Mouse (Mus musculus): Measurements from ENCODE around the gene Sergef. TPM values are rescaled to one million over a fixed set of nuclear protein-coding genes. Genes with fewer than 3 reads are reported as not detected.

Sergef gene
- polyA plus RNA-seq, 1 experiment from 2014 or later: 13.4 TPM

DNA sequence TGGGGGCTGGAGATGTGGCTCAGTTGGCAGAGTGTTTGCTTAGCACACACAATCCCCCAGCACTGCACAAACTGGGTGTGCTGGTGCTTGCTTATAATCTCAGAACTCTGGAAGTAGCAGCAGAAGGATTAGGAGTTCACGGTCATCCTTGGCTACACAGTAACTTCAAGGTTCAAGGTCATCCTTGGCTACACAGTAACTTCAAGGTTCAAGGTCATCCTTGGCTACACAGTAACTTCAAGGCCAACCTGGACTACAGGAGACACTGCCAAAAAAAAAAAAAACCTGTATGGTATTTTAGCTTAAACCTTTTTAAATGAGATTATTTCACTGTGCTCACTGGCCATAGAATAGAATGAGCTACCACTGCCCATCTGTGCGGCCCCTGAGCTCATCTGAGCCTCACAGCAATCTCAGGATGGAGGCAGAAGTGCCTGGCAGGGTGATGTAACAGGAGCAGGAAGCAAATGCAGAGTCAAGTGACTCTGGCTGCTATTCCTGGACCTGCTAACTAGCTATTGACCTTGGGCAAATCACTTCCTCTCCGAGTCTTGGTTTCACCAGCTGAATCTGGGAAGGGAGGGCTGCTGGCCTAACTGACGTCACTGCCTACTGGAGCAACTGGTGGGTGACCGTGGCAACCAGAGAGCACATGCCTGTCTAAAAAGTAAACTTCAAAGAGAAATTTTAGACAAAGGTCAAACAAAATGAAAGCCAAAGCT, 24.2 kb downstream of the Sergef start:
- no peak for TF ChIP-seq CTCF (IDR thresholded peaks at IDR 0.05)
- CTCF ChIA-PET: interaction anchor here (1.5 kb wide), 1 partner anchor 9 kb away, joined by 5 read pairs; no protein-coding TSS in a partner anchor
- in situ Hi-C loops (cut with MboI; ENCODE audit: low pct_unique_long_range_greater_than_20kb): no loop called here
- POLR2A ChIA-PET: no interaction called here
- DNase-seq (ENCODE audit: low read depth, low spot score) (no peak), ATAC-seq (peak; percentile 8)
- no peaks in the 10 kb centered on the region for H3K27me3 ChIP-seq

DNA sequence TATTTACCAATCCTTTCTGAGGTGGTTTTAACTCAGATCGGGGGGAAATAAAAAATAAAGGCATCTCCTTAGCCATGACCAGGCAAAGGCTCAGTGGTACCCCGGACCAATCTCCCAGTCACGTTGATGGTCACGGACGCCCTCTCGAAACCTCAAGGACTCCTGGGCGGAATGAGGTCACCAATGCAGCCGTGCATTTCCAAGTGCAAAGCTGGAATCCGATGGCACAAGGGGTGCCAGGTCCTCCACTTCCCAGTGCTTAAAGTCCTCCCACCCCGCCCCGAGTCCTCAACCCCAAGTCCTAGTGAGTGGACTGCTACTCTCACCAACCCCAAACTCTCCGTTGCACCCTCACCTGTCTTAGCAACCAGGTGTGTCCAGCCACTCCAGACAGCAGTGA, 25.3 kb downstream of the Sergef start:
- in situ Hi-C loops (cut with MboI; ENCODE audit: low pct_unique_long_range_greater_than_20kb): no loop called here
- ChIA-PET CTCF (interaction anchor here (1.0 to 1.5 kb wide), 2 partner anchors 8 to 11 kb away, joined by 3 to 5 read pairs; no protein-coding TSS in a partner anchor), POLR2A (no interaction called here)
- peak; percentile 66 for ATAC-seq
- H3K27me3 ChIP-seq: no peaks in the 10 kb centered on the region
- no peak for TF ChIP-seq CTCF (IDR thresholded peaks at IDR 0.05)
- peak; percentile 71 for DNase-seq (ENCODE audit: low read depth, low spot score)

GRCm38 (mm10) chr7:46613091-46613490, 26.5 kb downstream of the Sergef start:
- H3K27me3 ChIP-seq: no peaks in the 10 kb centered on the region
- CTCF ChIA-PET: interaction anchor here (1.1 kb wide), 1 partner anchor 28 kb away, joined by 3 read pairs; no protein-coding TSS in a partner anchor
- in situ Hi-C loops (cut with MboI; ENCODE audit: low pct_unique_long_range_greater_than_20kb): no loop called here
- DNase-seq (ENCODE audit: low read depth, low spot score) (peak; percentile 59), ATAC-seq (peak; percentile 49)
- no peak for TF ChIP-seq CTCF (IDR thresholded peaks at IDR 0.05)
- POLR2A ChIA-PET: no interaction called here

- DNase-seq (ENCODE audit: low read depth, low spot score): no peak
- in situ Hi-C loops (cut with MboI; ENCODE audit: low pct_unique_long_range_greater_than_20kb): no loop called here
- CTCF ChIA-PET: interaction anchor here (1.1 to 1.7 kb wide), 2 partner anchors 28 to 220 kb away, joined by 3 to 8 read pairs; no protein-coding TSS in a partner anchor
- ATAC-seq: no peak
- H3K27me3 ChIP-seq: no peaks in the 10 kb centered on the region
- POLR2A ChIA-PET: no interaction called here
- no peak for TF ChIP-seq CTCF (IDR thresholded peaks at IDR 0.05)
Measured at GRCm38 (mm10) chr7:46612421-46612937, 27.1 kb downstream of the Sergef start.

DNA sequence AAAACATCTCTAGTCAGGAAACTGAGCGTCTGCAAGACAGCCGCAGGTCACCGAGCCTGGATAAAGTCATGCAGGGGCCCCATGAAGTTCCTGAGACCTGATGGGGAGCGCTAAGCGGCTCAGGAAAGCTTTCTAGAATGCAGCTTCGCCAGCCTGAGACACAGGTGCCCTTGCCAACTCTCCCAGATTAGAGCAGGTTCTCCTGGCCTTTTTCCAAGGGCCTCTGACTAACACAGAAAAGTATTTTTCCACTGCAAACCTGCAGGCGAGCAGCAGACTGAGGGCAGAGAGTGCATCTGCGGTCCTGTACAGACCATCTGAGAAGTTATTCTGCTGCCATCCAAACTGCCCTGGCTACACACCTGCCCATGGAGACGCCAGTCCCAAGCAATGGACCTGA, 27.6 kb downstream of the Sergef start:
- ChIA-PET POLR2A (no interaction called here), CTCF (interaction anchor here (1.7 kb wide), 1 partner anchor 219 kb away, joined by 8 read pairs; no protein-coding TSS in a partner anchor)
- no peaks in the 10 kb centered on the region for H3K27me3 ChIP-seq
- in situ Hi-C loops (cut with MboI; ENCODE audit: low pct_unique_long_range_greater_than_20kb): no loop called here
- ATAC-seq: peak; percentile 42
- peak; percentile 73 for DNase-seq (ENCODE audit: low read depth, low spot score)
- TF ChIP-seq CTCF (IDR thresholded peaks at IDR 0.05): no peak

DNA sequence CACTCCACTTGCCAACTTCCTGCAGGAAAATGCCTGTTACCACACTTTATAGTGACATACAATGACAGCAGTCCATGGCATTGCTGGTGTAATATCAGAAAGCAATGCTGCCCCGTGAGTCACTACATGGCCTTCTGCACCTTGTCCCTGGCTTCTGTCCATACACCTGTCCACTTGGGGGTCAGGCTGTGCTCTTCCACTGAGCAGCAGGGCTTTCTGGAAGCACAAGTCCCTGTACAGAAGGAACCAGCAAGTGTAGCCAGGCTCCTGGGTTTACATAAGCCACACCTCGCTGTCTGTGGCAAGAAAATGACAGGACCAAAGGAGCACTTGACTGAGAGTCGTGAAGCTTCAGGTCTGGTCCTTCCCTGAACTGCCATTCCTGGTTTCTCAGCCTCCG, 30.3 kb downstream of the Sergef start:
- in situ Hi-C loops (cut with MboI; ENCODE audit: low pct_unique_long_range_greater_than_20kb): loop anchor here (5.0 to 10.0 kb wide), 2 partner anchors 217 to 325 kb away; no protein-coding TSS in a partner anchor
- ChIA-PET CTCF (interaction anchor here (5.7 kb wide), 1 partner anchor 216 kb away, joined by 106 read pairs; the partner anchor contains the start of gene Kcnc1), POLR2A (no interaction called here)
- ATAC-seq: no peak
- no peaks in the 10 kb centered on the region for H3K27me3 ChIP-seq
- no peak for TF ChIP-seq CTCF (IDR thresholded peaks at IDR 0.05)
- DNase-seq (ENCODE audit: low read depth, low spot score): no peak

GRCm38 (mm10) chr7:46607428-46608055, 32.1 kb downstream of the Sergef start:
- no peaks in the 10 kb centered on the region for H3K27me3 ChIP-seq
- no peak for DNase-seq (ENCODE audit: low read depth, low spot score)
- TF ChIP-seq CTCF (IDR thresholded peaks at IDR 0.05): peak; percentile 76
- no peak for ATAC-seq
- in situ Hi-C loops (cut with MboI; ENCODE audit: low pct_unique_long_range_greater_than_20kb): loop anchor here (5.0 to 10.0 kb wide), 2 partner anchors 215 to 323 kb away; no protein-coding TSS in a partner anchor
- CTCF ChIA-PET: interaction anchor here (0.8 to 5.7 kb wide), 2 partner anchors 96 to 214 kb away, joined by 3 to 106 read pairs; partner anchors contain the start of gene Kcnc1
- POLR2A ChIA-PET: no interaction called here

DNA sequence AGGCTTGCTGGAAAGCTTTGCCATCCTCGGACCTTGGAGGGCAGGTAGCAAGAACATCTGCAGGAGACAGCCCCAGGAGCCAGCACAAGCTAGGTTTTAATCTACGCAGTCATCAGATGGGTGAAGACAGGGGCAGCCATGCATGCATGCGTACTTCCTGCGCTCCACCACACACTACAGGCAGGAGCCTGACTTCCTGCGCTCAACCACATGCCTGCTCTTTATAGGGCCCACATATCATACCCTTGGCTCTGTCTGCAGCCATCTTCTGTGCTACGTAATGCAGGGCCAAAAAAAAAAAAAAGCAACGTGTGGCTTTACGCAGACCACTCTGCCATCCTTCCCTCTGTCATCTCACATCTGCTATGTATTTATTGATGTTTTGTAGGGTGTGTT, 32.6 kb downstream of the Sergef start:
- DNase-seq (ENCODE audit: low read depth, low spot score) (no peak), ATAC-seq (peak; percentile 28)

GRCm38 (mm10) chr7:46606391-46607030, 33.1 kb downstream of the Sergef start:
- peak; percentile 81 for TF ChIP-seq CTCF (IDR thresholded peaks at IDR 0.05)
- no peaks in the 10 kb centered on the region for H3K27me3 ChIP-seq
- peak; percentile 72 for ATAC-seq
- DNase-seq (ENCODE audit: low read depth, low spot score): no peak
- in situ Hi-C loops (cut with MboI; ENCODE audit: low pct_unique_long_range_greater_than_20kb): loop anchor here (5.0 to 10.0 kb wide), 2 partner anchors 214 to 322 kb away; no protein-coding TSS in a partner anchor
- ChIA-PET CTCF (interaction anchor here (0.6 to 5.7 kb wide), 12 partner anchors 8 to 213 kb away, joined by 3 to 106 read pairs (median 4); partner anchors contain the start of gene Kcnc1), POLR2A (interaction anchor here (0.7 to 1.0 kb wide), 2 partner anchors 124 to 214 kb away, joined by 3 to 5 read pairs; no protein-coding TSS in a partner anchor)

More for the DNA sequence above, 32.6 kb downstream of the Sergef start:
- H3K27me3 ChIP-seq: no peaks in the 10 kb centered on the region
- in situ Hi-C loops (cut with MboI; ENCODE audit: low pct_unique_long_range_greater_than_20kb): loop anchor here (5.0 to 10.0 kb wide), 2 partner anchors 215 to 322 kb away; no protein-coding TSS in a partner anchor
- CTCF ChIA-PET: interaction anchor here (0.6 to 5.7 kb wide), 9 partner anchors 8 to 213 kb away, joined by 3 to 106 read pairs (median 5); partner anchors contain the start of gene Kcnc1
- TF ChIP-seq CTCF (IDR thresholded peaks at IDR 0.05): no peak
- POLR2A ChIA-PET: interaction anchor here (0.7 kb wide), 1 partner anchor 124 kb away, joined by 3 read pairs; no protein-coding TSS in a partner anchor

DNA sequence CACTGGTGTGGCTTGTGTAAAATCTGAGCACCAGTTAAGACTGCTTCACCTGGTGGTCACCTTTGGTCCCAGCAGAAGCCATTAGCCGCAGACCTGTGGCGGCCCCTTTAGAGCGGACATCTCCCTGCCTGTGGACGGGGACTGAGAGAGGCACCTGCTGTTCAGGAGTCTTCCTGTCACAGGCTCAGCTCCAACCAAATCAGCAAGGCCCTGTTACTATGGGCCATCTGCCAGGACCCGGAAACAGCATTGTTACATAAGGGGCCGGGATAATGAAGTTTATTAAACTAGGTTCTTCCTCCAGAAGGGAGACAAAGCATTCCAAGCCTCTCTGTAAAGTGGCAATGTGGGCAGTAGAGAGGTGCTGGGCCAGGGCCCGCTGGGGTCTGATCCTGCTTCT, 36.6 kb downstream of the Sergef start:
- no peak for ATAC-seq
- H3K27me3 ChIP-seq: no peaks in the 10 kb centered on the region
- POLR2A ChIA-PET: no interaction called here
- TF ChIP-seq CTCF (IDR thresholded peaks at IDR 0.05): no peak
- no peak for DNase-seq (ENCODE audit: low read depth, low spot score)
- in situ Hi-C loops (cut with MboI; ENCODE audit: low pct_unique_long_range_greater_than_20kb): loop anchor here (10.0 kb wide), 1 partner anchor 318 kb away; no protein-coding TSS in a partner anchor
- CTCF ChIA-PET: no interaction called here
